Mouse (Mus musculus) liver, adult 2 months (tissue): ENCODE results near the gene Nfe2. TPM values are rescaled to one million over a fixed set of nuclear protein-coding genes. Genes with fewer than 3 reads are reported as not detected.

Source experiments
- DNase-seq: peaks from one replicate; pipeline ENCODE4 v3.0.0-alpha.2; 2011; ENCODE audit warnings: low read depth, low spot score; ENCODE audit errors: extremely low read depth
- H3K27ac ChIP-seq: fragments of 200-500 bp; replicated peaks from 2 replicates; pipeline ENCODE4 v1.5.1; 2012; ENCODE audit warnings: low read depth, mild to moderate bottlenecking, control low read depth, inconsistent platforms, low read length; ENCODE audit not compliant: insufficient read depth
- H3K27me3 ChIP-seq: fragments of 200-500 bp; 2 replicates; pipeline ENCODE4 v1.6.1; 2012; ENCODE audit warnings: mild to moderate bottlenecking, moderate library complexity, low read length, inconsistent platforms; ENCODE audit not compliant: control insufficient read depth, insufficient read depth
- H3K36me3 ChIP-seq: fragments of 200-500 bp; 2 replicates; pipeline ENCODE4 v1.6.1; 2012; ENCODE audit warnings: low read length, inconsistent platforms; ENCODE audit not compliant: control insufficient read depth, insufficient read depth
- H3K4me1 ChIP-seq: fragments of 200-500 bp; 2 replicates; pipeline ENCODE4 v1.6.1; 2011; ENCODE audit warnings: low read length; ENCODE audit not compliant: control insufficient read depth, insufficient read depth
- H3K4me3 ChIP-seq: fragments of 200-500 bp; 2 replicates; pipeline ENCODE4 v1.5.1; 2011; ENCODE audit warnings: low read depth, mild to moderate bottlenecking, control low read depth, low read length, moderate library complexity; ENCODE audit not compliant: insufficient read depth
- H3K79me2 ChIP-seq: fragments of 200-500 bp; 2 replicates; pipeline ENCODE4 v1.6.1; 2012; ENCODE audit warnings: inconsistent platforms, mild to moderate bottlenecking, low read length, moderate library complexity; ENCODE audit not compliant: control insufficient read depth, insufficient read depth
- H3K9ac ChIP-seq: fragments of 200-500 bp; 2 replicates; pipeline ENCODE4 v1.6.1; 2012; ENCODE audit warnings: low read depth, mild to moderate bottlenecking, control low read depth, inconsistent platforms, low read length
- CTCF ChIP-seq: fragments of 200-500 bp; IDR thresholded peaks from 2 replicates; pipeline ENCODE4 v1.5.1; 2011; ENCODE audit warnings: low read depth, low read length, control low read depth
- POLR2A ChIP-seq: fragments of 200-500 bp; IDR thresholded peaks from 2 replicates; pipeline ENCODE4 v1.6.1; 2011; ENCODE audit warnings: low read length, control low read depth; ENCODE audit not compliant: insufficient read depth; ENCODE audit errors: extremely low read depth
- WGBS: fragments of 180-500 bp; shearing (Covaris S2); methylation state at CpG from one replicate; pipeline ENCODE4 v1.1.7; 2018; 5-methylcytosine and 5-hydroxymethylcytosine counted together
- polyA plus RNA-seq: library from polyadenylated mRNA; depleted of rRNA; stranded (reverse); fragments of >200 nt; gene quantifications from 2 replicates; pipeline ENCODE4 v1.2.3, GENCODE M21; 2012; rRNA removed
- total RNA-seq: library from RNA; depleted of rRNA; stranded (reverse); fragments of >200 nt; gene quantifications from 2 replicates; pipeline ENCODE4 v1.2.3, GENCODE M21; 2014; rRNA removed

Gene Nfe2
- total RNA-seq (0.40 and 0.74 TPM in 2 replicates), polyA plus RNA-seq (2.3 and 4.9 TPM in 2 replicates)

GRCm38 (mm10) chr15:103257790-103258728 lies at the start of gene Nfe2:
Gene Nfe2 (minus strand): TSS chr15:103258403.
- H3K36me3 ChIP-seq, result no peaks in the 10 kb centered on the region
- H3K4me1 ChIP-seq, result peaks cover 7% of the 10 kb centered on the region
- peak within 1 kb of the TSS; percentile 36; the same call in 1 of the 2 replicates for H3K4me3 ChIP-seq
- H3K79me2 ChIP-seq, result no peaks in the 10 kb centered on the region
- DNase-seq, result peak; percentile 97
- H3K27ac ChIP-seq, result peak within 1 kb of the TSS; percentile 86
- TF ChIP-seq CTCF, result no peak
- TF ChIP-seq POLR2A, result peak; percentile 86
- 3% methylated on average over 15 of the region's 15 CpGs for WGBS
- no peaks in the 10 kb centered on the region for H3K27me3 ChIP-seq
- peak within 1 kb of the TSS; percentile 78 for H3K9ac ChIP-seq

GRCm38 (mm10) chr15:103307125-103307524 lies 48.9 kb upstream of the Nfe2 start:
- no peak for TF ChIP-seq POLR2A
- peak; percentile 69 for TF ChIP-seq CTCF
- no peaks in the 10 kb centered on the region for H3K36me3 ChIP-seq
- no peaks in the 10 kb centered on the region for H3K27me3 ChIP-seq
- WGBS, result 2% methylated on average over 7 of the region's 7 CpGs
- no peak overlapping the region for H3K4me3 ChIP-seq
- peak overlapping the region; percentile 74 for H3K27ac ChIP-seq
- H3K4me1 ChIP-seq, result peaks cover 30% of the 10 kb centered on the region
- H3K79me2 ChIP-seq, result no peaks in the 10 kb centered on the region
- peak overlapping the region; percentile 14; the same call in 1 of the 2 replicates for H3K9ac ChIP-seq
- peak; percentile 88 for DNase-seq

- peak overlapping the region; percentile 59 for H3K4me3 ChIP-seq
- H3K36me3 ChIP-seq, result no peaks in the 10 kb centered on the region
- 9% methylated on average over 8 of the region's 8 CpGs for WGBS
- H3K9ac ChIP-seq, result peak overlapping the region; percentile 85
- peak overlapping the region; percentile 99 for H3K27ac ChIP-seq
- H3K4me1 ChIP-seq, result peaks cover 30% of the 10 kb centered on the region
- no peak for TF ChIP-seq CTCF
- TF ChIP-seq POLR2A, result no peak
- no peaks in the 10 kb centered on the region for H3K79me2 ChIP-seq
- H3K27me3 ChIP-seq, result no peaks in the 10 kb centered on the region
- DNase-seq, result peak; percentile 97
Measured at GRCm38 (mm10) chr15:103305792-103306645, 47.8 kb upstream of the Nfe2 start.

- Histone ChIP-seq H3K27ac (peak overlapping the region; percentile 99), H3K9ac (peak overlapping the region; percentile 85), H3K27me3 (no peaks in the 10 kb centered on the region), H3K36me3 (no peaks in the 10 kb centered on the region), H3K4me1 (peaks cover 30% of the 10 kb centered on the region), H3K4me3 (peak overlapping the region; percentile 59), H3K79me2 (no peaks in the 10 kb centered on the region)
- under 1% methylated on average over 71 of the region's 71 CpGs for WGBS
- TF ChIP-seq CTCF (no peak), POLR2A (peak; percentile 94)
- DNase-seq, result peak; percentile 98
Measured at GRCm38 (mm10) chr15:103305070-103305678, 47.0 kb upstream of the Nfe2 start.

- Histone ChIP-seq H3K27ac (peak overlapping the region; percentile 68), H3K36me3 (peaks cover under 1% of the 10 kb centered on the region; the same call in 1 of the 2 replicates), H3K4me3 (peak overlapping the region; percentile 57), H3K79me2 (no peaks in the 10 kb centered on the region), H3K27me3 (no peaks in the 10 kb centered on the region), H3K9ac (peak overlapping the region; percentile 71), H3K4me1 (peaks cover 30% of the 10 kb centered on the region)
- 4% methylated on average over 9 of the region's 9 CpGs for WGBS
- TF ChIP-seq POLR2A (no peak), CTCF (no peak)
- DNase-seq, result no peak
Measured at GRCm38 (mm10) chr15:103304616-103304969, 46.4 kb upstream of the Nfe2 start.
